Mouse (Mus musculus): ENCODE results near the gene Junb.

The Junb gene

DNA sequence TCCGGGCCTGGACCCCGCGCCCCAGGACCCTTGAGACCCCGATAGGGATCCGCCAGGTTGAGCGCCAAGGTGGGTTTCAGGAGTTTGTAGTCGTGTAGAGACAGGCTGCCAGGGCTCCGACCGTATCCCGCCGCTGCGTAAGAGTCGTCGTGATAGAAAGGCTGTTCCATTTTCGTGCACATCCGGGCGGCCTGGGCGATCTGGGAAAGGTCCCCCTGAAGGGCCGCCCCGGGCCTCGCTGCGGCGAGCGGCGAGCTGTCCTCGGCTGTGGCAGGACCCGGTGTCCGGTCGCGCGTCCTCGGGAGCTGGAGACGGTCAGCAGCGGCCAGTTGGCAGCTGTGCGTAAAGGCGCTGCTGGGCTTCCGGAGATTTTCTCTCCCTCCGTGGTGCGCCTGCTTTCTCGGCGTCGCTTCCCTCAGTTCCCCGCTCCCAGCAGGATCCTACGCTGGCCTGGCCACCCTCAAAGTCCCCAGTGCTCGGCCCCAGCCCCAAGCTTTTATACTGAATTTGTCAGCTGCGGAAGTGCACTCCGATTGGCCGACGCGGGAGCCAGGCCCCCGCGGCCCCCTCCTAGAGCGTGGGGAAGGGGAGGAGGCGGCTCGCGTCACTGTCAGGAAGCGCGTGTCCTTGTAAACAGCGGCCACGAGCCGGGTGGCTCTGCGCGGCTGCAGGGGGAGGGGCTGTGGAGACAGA lies at the start of gene Junb:
TSS of gene Junb (minus strand) at position 471 of the 693 bp plus-strand sequence.
- peak; percentile 86 to 94 for DNase-seq (ENCODE audit: low spot score in 2 of 2)

DNA sequence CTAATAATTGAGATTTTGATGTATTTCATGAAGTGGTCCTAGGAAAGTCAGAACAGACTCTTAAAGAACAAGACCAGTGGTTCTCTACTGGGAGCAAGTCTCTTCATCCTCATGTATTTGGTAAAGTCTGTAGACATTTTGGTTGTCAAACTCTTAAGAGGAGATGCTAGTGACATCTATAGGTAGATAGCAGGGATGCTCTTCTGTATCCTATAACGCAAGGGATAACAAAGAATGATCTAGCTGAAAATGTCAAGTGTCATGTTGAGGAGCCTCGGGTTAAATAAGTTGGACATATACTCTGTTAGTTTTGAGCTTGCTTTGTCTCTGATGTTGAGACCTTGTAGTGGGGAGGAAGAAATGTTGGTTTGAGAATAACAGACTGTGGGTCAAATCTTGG lies 49.4 kb upstream of the Junb start:
- no peak for DNase-seq (ENCODE audit: low spot score in 2 of 2)

DNA sequence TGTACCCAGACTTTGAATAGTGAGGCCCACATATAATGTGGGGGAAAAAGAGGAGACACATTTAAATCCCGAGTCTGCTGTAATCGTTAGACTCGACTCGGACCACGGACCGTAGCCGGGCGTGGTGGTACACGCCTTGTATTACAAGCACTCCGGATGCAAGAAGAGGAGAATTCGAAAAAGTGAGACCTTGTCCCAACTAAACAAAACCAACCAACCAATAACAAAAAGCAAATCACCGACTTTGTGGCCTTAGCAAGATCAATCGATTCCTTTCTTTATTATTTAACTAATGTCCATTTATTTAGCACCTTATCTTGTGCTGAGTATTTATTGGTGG lies 49.0 kb upstream of the Junb start:
- DNase-seq (ENCODE audit: low spot score in 2 of 2) = peak in 1 of 2 experiments; percentile 38

DNA sequence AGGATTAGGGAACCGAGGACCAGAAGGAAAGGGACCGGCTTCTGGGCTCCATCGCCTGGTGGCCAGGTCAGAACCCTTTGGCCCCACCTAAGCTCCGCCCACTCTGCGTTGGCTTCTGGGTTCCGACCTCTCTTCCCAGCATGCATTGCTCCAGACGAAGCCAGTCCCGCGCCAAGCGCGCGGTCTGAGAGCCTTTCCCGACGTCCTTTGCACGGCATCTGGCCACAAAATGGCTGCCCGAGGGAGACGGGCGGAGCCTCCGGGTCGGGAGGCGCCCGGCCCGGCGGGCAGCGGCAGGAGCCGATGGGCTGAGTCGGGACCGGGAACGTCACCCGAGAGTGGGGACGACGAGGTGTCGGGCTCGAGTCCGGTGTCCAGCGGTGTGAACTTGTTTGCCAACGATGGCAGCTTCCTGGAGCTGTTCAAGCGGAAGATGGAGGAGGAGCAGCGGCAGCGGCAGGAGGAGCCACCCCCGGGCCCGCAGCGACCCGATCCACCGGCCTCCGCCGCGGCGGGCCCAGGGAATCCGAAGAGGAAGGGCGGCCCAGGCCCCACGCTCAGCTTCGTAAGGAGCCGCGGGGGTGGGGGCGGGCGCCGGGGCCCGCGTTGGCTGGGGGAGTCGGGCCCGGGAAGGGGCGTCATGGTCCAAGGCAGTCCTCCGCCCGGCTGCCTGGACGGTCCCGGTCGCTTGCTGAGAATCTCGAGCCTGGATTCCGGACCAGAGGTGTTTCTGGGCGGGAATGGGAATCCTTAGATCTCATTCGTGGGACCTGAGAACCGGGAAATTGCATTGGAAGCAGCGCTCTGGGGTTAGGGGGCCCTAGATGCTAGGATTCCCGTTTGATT lies 48.4 kb upstream of the Junb start, which contains the start of gene Trir:
TSS of gene Trir (plus strand) at position 154 of the 846 bp plus-strand sequence.
- DNase-seq (ENCODE audit: low spot score in 2 of 2) = peak; percentile 98 to 99

DNA sequence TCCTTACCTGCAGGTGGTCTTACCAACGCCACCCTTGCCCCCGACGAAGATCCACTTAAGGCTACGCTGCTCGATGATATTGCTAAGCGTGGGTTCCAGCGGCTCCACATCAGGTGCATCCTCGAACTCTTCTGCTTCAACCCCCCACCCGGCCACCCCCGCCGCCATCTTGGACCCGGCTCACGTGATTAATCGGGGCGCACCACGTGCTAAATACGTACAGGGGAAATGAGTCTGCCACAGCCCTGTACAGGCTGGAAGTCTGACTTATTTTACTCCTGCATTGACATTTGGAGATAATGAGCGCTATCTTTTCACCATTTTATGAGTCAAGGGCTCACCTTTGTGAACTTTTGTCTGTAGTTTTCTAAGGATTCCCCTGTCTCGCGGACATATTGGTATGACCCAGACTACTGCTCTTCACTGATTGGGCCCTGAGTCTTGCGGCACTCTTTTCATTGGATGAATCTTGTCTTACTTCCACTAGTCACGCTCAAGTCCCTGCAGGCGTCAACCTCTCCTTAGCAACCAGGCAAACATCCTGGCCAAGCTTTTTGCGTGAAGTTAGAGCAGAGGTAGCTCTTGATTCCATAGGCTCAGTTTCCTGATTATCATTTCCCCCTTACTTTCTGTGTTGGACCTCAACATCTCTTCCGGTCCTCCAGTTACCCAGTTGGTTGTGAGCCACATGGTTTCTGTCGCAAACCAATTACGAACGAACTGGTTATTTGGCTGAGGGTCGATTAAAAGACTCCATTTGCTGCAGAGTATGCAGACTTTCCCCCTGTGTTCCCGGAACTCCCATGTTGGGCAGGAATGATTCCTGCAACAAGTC lies 46.8 kb upstream of the Junb start, which contains the start of gene Asna1:
TSS of gene Asna1 (minus strand) at position 184 of the 835 bp plus-strand sequence.
- peak; percentile 76 to 88 for DNase-seq (ENCODE audit: low spot score in 2 of 2)

DNA sequence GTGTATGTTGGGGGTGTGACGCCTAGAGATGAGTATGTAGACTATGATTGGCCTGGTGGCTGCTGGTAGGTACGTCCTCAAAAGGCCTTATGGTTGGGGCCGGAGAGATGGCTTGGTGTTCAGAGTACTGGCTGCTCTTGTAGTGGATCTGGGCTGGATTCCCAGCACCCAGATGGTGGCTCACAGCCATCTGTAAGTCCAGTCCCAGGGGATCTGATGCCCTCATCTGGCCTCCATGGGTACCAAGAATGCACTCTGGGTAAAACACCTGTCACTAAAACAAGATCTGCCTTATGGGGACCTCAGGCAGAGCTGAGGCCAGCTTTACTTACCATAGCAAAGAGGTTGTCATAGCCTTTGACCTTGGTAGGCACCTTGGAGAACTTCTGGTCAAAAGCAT lies 45.3 kb upstream of the Junb start:
- DNase-seq (ENCODE audit: low spot score in 2 of 2) = no peak

DNA sequence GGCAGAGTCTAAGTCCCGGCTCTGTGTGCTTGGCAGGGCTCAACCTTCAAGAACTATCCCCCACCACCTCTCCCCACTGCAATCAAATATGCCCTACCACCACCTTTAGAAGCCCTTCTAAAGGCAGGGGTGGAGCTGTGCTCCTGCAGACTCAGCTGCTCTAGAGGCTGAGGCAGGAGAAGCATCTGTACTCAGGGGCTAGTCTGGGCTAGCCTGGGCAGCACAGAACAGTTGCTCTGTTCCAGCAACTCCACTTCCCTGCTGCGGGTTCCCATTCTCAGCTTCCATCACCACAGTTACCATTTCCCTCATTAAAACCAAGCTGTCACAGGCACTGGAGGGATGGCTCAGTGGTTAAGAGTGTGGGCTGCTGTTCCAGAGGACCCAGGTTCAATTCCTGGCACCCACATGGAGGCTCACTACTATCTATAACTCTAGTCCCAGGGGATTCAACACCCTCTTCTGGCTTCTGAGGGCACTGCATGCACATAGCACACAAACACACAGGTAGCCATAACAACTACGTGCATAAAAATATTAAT lies 43.1 kb upstream of the Junb start:
- no peak for DNase-seq (ENCODE audit: low spot score in 2 of 2)

DNA sequence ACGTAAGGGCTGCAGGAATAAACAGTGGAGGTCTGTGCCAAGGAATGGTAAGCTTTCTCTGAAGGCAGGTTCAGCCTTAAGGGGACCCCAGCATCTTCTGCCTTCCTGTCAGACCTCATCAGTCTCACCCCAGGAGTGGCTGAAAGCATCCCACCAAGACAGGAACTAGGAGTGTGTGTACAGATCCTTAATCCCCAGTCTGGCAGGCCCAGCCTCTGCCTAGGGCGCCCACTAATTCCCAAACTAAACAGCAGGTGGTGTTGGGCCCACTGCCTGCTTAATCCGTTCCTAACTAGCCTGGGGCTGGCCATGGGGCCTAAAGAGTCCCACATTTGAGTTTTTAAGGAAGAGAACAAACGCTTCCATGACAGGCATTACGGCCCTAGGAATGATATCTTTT lies 38.7 kb upstream of the Junb start:
- peak in 1 of 2 experiments; percentile 58 for DNase-seq (ENCODE audit: low spot score in 2 of 2)

DNA sequence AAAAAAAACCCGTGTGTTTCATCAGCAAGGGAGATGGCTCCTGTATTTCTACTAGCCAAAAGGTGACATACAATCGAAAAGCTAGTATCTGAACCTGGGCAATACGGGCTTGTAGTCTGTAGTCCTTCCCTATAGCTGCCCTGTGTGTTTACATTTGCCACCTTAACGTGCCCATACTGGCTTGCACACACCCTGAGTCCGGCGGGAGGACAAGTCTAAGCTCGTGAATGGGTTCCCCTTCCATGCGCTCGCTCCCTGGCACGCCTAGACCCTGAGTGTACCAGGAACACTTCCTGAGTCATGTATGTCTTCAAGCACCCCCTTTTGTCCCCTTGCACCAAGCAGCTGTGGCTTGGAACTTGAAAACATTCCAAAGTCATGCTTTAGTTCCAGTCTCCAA lies 38.2 kb upstream of the Junb start:
- DNase-seq (ENCODE audit: low spot score in 2 of 2) = peak in 1 of 2 experiments; percentile 56

DNA sequence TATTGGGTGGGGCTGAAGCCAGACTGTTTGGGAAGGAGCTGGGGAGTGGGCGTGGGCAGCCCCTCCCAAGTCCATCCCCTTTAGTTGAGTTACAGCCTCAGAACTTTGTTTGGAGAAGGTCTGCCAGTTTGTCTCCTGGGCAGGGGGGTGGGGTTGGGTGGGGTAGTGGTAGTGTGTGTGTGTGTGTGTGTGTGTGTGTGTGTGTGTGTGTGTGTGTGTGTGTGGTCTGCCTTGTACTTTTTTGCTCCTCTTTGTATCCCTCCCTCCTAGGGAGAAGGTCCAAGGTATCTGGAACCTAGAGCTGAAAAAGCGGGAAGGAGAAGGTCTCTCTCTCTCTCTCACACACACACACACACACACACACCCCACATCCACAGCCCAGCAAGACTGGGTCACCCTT lies 35.9 kb upstream of the Junb start, which contains the start of gene Best2:
TSS of gene Best2 (minus strand) at position 101 of the 400 bp plus-strand sequence.
- no peak for DNase-seq (ENCODE audit: low spot score in 2 of 2)

DNA sequence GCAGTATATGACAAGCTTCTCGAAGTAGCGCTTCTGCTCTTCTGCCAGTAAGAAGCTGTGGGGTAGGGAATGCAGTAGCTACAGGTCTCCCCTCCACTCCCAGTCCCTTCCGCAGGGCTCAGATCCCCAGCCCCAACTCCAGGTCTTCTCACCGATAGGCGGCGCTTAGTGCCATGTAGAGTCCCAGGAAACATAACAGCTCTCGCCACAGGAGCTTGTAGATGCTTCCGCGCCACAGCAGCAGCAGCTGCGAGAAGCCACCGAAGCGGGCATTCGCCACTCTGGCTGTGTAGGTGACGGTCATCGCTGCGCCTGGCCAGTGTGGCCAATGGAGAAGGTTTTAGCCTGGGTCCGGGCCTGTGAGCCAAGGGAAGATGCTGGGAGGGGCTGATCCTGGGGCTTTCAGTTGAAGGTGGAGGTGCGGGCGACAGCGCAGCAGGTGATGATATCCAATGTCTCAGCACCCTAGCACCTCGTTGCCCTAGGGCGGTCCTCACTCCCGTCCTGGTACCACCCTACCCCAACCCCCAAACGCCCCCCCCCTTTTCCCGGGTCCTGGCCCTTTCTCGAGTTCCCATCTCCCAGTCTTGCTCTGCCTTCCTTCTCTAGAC lies 34.8 kb upstream of the Junb start:
- peak; percentile 65 to 83 for DNase-seq (ENCODE audit: low spot score in 2 of 2)

DNA sequence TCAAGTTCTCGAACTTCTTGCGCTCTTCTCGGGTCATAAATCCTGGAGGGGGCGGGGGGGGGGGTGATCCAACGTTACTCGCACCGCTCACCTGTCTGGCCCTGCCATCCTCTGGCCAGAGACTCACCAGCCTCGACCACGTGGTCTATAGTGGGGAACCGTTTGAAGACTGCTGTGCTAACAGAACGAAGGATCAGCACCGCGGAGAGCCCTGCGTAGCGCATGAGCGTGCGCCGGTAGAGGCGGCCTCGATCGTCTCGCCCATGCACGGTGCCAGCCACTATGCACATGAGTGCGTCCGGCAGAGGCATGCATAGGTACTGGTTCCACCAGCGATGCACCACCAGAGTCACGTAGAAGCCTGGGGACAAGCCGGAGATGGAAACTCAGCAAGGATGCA lies 32.7 kb upstream of the Junb start:
- no peak for DNase-seq (ENCODE audit: low spot score in 2 of 2)

DNA sequence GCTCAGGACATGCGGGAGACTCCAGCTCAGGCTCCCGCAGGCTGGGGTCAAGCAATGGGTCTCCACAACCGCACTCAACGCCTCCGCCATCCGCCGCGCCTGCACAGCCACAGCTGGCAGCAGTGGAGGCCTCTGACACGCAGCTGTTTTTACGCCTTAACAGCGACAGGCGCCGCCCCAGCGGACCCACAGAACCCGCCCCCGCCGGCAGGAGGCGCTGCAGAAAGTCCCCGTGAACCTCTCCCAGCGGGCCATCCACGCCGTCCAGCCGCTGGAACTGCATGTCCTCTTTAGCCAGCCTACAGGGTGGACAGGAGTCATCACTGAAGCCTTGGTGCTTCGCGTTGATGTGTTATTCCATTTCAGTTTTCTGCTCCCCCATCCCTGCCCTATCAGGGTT lies 29.2 kb upstream of the Junb start:
- DNase-seq (ENCODE audit: low spot score in 2 of 2) = peak; percentile 66 to 88

DNA sequence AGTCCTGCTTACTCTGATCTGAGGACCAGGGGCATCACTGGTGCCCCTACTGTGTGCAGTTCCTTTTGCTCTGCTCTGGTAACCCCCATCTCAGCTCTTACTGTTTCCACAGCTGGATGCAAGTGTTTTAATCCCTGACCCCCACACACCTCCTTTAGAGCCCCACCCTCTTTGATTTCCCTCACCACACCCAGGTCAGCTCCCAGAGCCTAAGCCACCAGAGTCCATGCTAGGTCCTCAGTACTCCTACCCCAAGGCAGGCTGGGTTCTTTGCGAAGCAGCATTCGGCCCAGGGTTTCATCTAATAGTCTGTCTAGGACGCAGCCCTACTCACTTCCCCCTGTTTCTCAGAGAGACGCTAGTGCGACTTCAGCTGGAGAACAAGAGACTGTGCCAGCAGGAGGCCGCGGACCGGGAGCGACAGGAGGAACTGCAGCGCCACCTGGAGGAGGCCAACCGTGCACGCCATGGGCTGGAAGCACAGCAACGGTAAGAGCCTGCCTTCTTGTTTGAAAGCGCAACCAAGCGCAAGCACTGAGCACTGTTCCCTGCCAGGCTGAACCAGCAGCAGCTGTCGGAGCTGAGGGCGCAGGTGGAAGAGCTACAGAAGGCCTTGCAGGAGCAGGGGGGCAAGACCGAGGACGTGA lies 19.3 kb upstream of the Junb start:
- peak; percentile 90 to 98 for DNase-seq (ENCODE audit: low spot score in 2 of 2)

DNA sequence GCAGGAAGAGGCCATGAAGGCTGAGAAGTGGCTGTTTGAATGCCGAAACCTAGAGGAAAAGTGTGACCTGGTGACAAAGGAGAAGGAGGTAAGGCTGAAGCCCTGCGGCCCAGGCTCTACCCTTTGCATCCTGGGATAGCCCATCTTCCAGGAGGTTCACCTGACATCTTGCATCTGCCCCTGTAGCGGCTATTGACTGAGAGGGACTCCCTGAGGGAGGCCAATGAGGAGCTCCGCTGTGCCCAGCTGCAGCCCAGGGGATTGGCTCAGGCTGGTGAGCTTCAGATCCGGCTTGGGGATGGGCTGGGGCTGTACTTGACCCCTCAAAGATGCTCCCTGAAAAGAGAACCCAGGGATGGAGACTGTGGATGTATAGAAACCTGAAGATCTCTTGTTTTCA lies 18.5 kb upstream of the Junb start:
- peak in 1 of 2 experiments; percentile 59 for DNase-seq (ENCODE audit: low spot score in 2 of 2)

DNA sequence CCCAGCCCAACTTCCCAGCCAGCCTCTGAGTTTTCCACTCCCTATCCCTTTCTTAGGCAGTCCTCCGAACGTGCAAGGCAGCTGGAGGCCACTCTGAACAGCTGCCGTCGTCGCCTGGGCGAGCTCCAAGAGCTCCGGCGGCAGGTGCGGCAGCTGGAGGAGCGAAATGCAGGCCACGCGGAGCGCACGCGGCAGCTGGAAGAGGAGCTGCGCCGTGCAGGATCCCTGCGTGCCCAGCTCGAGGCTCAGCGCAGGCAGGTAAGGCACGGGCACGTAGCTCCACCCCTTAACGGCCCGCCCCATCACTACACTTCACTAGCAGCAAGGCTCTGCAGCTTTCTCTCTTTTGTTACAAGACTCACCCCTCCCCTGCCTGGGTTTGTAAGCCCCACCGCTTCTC lies 17.2 kb upstream of the Junb start:
- DNase-seq (ENCODE audit: low spot score in 2 of 2) = peak in 1 of 2 experiments; percentile 62

DNA sequence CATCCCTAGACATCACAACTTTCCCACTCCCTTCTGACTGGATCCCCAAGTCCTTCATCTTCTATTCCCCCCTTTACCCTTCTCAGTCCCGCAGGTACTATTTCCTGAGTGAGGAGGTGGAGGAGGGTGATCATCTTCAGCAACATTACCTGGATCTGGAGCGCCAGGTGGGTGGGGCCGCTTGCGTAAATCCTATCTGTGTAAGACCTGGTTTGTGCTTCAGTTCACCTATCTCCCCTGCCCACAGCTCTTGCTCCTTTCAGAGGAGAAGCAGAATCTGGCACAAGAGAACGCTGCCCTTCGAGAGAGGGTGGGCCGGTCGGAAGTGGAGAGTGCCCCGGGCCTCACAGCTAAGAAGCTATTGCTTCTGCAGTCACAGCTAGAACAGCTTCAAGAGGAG lies 15.9 kb upstream of the Junb start:
- DNase-seq (ENCODE audit: low spot score in 2 of 2) = peak in 1 of 2 experiments; percentile 53

DNA sequence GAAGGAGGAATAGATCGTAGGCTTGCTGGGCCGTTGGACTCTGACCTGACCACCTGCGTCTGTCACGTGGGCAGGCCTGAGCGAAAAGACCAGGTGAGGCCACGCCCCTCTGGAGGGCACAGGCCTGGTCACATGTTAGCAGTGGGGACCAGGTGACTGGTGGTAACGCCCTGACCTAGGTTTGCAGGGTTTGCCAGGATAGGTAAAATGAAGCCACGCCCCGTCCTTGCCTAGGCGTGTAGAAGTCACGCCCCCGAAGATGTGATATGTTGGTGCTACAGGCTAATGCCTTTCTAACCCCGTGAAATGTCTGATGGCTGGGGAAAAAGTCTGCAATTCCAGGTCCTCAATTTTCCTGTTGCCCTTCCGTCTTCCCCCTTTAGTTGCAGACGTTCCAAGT lies 12.3 kb upstream of the Junb start:
- peak in 1 of 2 experiments; percentile 59 for DNase-seq (ENCODE audit: low spot score in 2 of 2)

DNA sequence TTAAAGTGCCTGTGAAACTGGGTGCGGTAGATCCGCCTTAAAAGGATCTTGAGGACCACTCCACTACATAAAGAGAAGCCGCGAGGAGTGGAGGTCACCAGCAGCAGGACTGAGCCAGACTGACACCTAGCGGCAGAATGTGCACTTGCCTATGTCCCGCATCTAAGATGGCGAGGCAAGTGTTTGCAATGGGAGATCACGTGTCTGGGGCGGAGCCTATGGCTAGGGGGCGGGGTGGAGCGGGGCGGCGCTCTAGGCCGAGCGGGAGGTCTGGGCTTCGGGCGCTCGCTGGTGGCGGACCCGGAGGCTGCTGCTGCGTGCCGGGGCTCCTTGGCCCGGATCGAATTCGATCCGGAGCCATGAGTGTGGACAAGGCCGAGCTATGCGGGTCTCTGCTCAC lies 11.8 kb upstream of the Junb start, which contains the start of gene Hook2:
TSS of gene Hook2 (plus strand) at position 255 of the 400 bp plus-strand sequence.
- DNase-seq (ENCODE audit: low spot score in 2 of 2) = peak; percentile 98

DNA sequence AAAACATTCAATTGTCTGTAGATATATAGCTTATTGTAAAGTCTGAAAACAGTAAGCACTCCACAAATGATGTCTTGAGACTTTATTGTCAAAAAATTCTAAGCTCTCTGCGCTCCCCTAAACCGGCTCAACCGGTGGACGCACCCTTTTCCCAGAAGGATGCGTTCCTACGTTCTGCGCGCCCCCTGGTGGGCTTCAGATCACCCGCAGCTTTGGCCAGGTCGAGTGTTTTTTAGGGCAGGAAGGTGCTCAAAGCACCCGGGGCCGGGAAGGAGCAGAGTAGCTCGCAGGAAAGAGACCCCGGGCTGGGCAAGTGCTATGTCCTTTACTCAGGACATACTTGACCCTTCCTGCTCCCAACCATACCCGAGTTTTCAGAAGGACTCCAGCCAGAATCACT lies 11.3 kb upstream of the Junb start:
- DNase-seq (ENCODE audit: low spot score in 2 of 2) = peak; percentile 95 to 98

DNA sequence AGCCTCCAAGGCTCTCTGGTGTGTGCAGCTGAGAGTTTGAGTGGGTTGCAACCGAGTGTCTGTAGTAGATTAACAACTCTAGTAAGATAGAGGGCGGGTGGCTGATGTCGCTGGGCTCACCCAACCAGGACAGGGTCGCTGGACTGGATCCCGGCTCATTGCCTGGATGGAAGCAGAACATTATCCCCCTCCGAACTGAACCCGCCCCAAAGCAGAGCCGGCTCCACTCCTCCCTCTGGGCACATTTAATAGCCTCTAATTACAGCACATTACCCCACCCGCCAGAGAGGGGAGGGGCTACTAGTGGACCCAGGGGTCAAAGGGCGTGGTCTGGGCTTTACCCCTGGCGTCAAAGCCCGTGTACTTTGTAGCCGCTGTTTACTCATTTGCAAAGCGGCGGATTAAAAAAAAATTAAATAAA lies 10.8 kb upstream of the Junb start:
- DNase-seq (ENCODE audit: low spot score in 2 of 2) = peak; percentile 45 to 69

Measured in spleen, postnatal 4 days (tissue).